15 mouse cellular contexts compared by ENCODE assay signal in the genomic region with DNA sequence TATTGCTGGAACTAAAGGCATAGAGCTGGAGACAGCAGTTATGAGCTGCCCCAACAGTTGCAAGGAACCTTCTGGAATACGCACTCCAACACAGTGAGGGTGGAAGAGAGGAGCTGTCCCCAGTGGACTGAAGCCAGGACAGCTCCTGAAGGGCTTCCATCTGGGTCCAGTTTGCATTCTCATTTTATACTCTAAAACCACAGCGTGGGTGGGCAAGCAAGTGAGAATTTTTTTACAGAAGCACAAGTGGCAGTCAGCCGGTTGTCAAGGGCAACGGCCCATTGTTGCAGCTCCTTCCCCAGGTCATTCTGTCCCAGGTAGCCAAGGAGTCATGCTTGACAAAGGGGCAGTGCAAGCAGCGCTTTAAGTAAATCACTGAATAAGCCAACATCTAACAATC. TPM values are rescaled to one million over a fixed set of nuclear protein-coding genes. Genes with fewer than 3 reads are reported as not detected.
A peak's percentile ranks its signal among the peaks of the same experiment; 100 is the strongest.
DNase-seq lines count a peak whose midpoint lies in the region; ATAC-seq and TF ChIP-seq lines count a peak whose summit lies in the region.
"Had no signal": no experiment of that assay in that cellular context is flagged by ENCODE, and none has a peak within 500 bp of the region (broad histone marks: within the 10 kb centered on the region; RNA-seq: fewer than 3 reads in every experiment).

No protein-coding gene starts in this region.

- no peak overlapping the region for H3K4me3 ChIP-seq in midbrain, embryonic 13.5 days (replicated peaks)
- H3K4me3 ChIP-seq in midbrain, embryonic 10.5 days: no peak overlapping the region
- H3K4me3 ChIP-seq in lung, postnatal 0 days (ENCODE audit: low read depth, low read length): no peak overlapping the region
- no peak overlapping the region for H3K4me3 ChIP-seq in intestine, embryonic 15.5 days (replicated peaks)
- H3K4me3 ChIP-seq in hindbrain, embryonic 10.5 days: no peak overlapping the region
- H3K4me3 ChIP-seq: embryonic facial prominence, embryonic 13.5 days; forebrain, embryonic 13.5 days; midbrain, embryonic 15.5 days; neural tube, embryonic 12.5 days had no signal

- H3K9me3 ChIP-seq in midbrain, embryonic 13.5 days: no peaks in the 10 kb centered on the region
- H3K9me3 ChIP-seq in midbrain, embryonic 10.5 days (replicated peaks): no peaks in the 10 kb centered on the region
- no peaks in the 10 kb centered on the region for H3K9me3 ChIP-seq in lung, postnatal 0 days (ENCODE audit: low read length)
- no peaks in the 10 kb centered on the region for H3K9me3 ChIP-seq in intestine, embryonic 15.5 days
- H3K9me3 ChIP-seq in hindbrain, embryonic 10.5 days: no peaks in the 10 kb centered on the region
- H3K9me3 ChIP-seq: embryonic facial prominence, embryonic 13.5 days; forebrain, embryonic 13.5 days; midbrain, embryonic 15.5 days; neural tube, embryonic 12.5 days had no signal

- no peak overlapping the region for H3K4me2 ChIP-seq in midbrain, embryonic 13.5 days (replicated peaks)
- no peak overlapping the region for H3K4me2 ChIP-seq in lung, postnatal 0 days (replicated peaks; ENCODE audit: low read depth, low read length)
- H3K4me2 ChIP-seq in intestine, embryonic 15.5 days (replicated peaks): no peak overlapping the region
- H3K4me2 ChIP-seq: embryonic facial prominence, embryonic 13.5 days; forebrain, embryonic 13.5 days; midbrain, embryonic 15.5 days; neural tube, embryonic 12.5 days had no signal

- WGBS in midbrain, embryonic 13.5 days: 54% methylated on average over 5 of the region's 5 CpGs
- WGBS in midbrain, embryonic 10.5 days: 68% methylated on average over 5 of the region's 5 CpGs
- WGBS in lung, postnatal 0 days: 41% methylated on average over 5 of the region's 5 CpGs
- WGBS in intestine, embryonic 15.5 days: 66% methylated on average over 5 of the region's 5 CpGs
- 57% methylated on average over 5 of the region's 5 CpGs for WGBS in hindbrain, embryonic 10.5 days

- peaks cover 7% of the 10 kb centered on the region; the same call in 1 of the 2 replicates for H3K4me1 ChIP-seq in midbrain, embryonic 13.5 days (replicated peaks)
- peaks cover 16% of the 10 kb centered on the region for H3K4me1 ChIP-seq in midbrain, embryonic 10.5 days
- H3K4me1 ChIP-seq in lung, postnatal 0 days (ENCODE audit: insufficient read depth, low read depth, low read length): peaks cover 8% of the 10 kb centered on the region; the same call in 1 of the 2 replicates
- peaks cover 12% of the 10 kb centered on the region; the same call in 1 of the 2 replicates for H3K4me1 ChIP-seq in intestine, embryonic 15.5 days (replicated peaks)
- peaks cover 17% of the 10 kb centered on the region for H3K4me1 ChIP-seq in hindbrain, embryonic 10.5 days (replicated peaks)
- H3K4me1 ChIP-seq: neural tube, embryonic 12.5 days had no signal

- H3K36me3 ChIP-seq in midbrain, embryonic 13.5 days: no peaks in the 10 kb centered on the region
- H3K36me3 ChIP-seq in midbrain, embryonic 10.5 days: no peaks in the 10 kb centered on the region
- no peaks in the 10 kb centered on the region for H3K36me3 ChIP-seq in lung, postnatal 0 days (ENCODE audit: insufficient read depth, low read length)
- H3K36me3 ChIP-seq in intestine, embryonic 15.5 days: no peaks in the 10 kb centered on the region
- no peaks in the 10 kb centered on the region for H3K36me3 ChIP-seq in hindbrain, embryonic 10.5 days
- H3K36me3 ChIP-seq: embryonic facial prominence, embryonic 13.5 days; midbrain, embryonic 15.5 days; neural tube, embryonic 12.5 days had no signal

- TF ChIP-seq EP300 in lung, postnatal 0 days (IDR thresholded peaks at IDR 0.05): no peak

- no peak overlapping the region for H3K27ac ChIP-seq in midbrain, embryonic 13.5 days
- H3K27ac ChIP-seq in midbrain, embryonic 10.5 days (replicated peaks): no peak overlapping the region
- no peak overlapping the region for H3K27ac ChIP-seq in lung, postnatal 0 days (ENCODE audit: low read length)
- no peak overlapping the region for H3K27ac ChIP-seq in intestine, embryonic 15.5 days
- H3K27ac ChIP-seq in hindbrain, embryonic 10.5 days: no peak overlapping the region
- H3K27ac ChIP-seq: embryonic facial prominence, embryonic 13.5 days; forebrain, embryonic 13.5 days; midbrain, embryonic 15.5 days; neural tube, embryonic 12.5 days had no signal

- TF ChIP-seq CTCF in lung, postnatal 0 days (IDR thresholded peaks at IDR 0.05): no peak

- ATAC-seq in midbrain, embryonic 13.5 days: no peak
- no peak for ATAC-seq in lung, postnatal 0 days
- no peak for ATAC-seq in intestine, embryonic 15.5 days
- ATAC-seq: forebrain, embryonic 13.5 days; midbrain, embryonic 15.5 days had no signal

- H3K27me3 ChIP-seq in midbrain, embryonic 13.5 days: no peaks in the 10 kb centered on the region
- no peaks in the 10 kb centered on the region for H3K27me3 ChIP-seq in midbrain, embryonic 10.5 days (ENCODE audit: low read depth, poor library complexity, severe bottlenecking)
- H3K27me3 ChIP-seq in lung, postnatal 0 days (replicated peaks; ENCODE audit: insufficient read depth, low read length): no peaks in the 10 kb centered on the region
- no peaks in the 10 kb centered on the region for H3K27me3 ChIP-seq in intestine, embryonic 15.5 days (replicated peaks)
- H3K27me3 ChIP-seq in hindbrain, embryonic 10.5 days (ENCODE audit: insufficient read depth, poor library complexity, severe bottlenecking): 0 out of 2 replicates have a peak, but pooled peaks cover 8% of the 10 kb centered on the region
- H3K27me3 ChIP-seq: embryonic facial prominence, embryonic 13.5 days; midbrain, embryonic 15.5 days; neural tube, embryonic 12.5 days had no signal

- 0 out of 2 replicates have a peak overlapping the region, but pooled peaks have one; percentile 2 for H3K9ac ChIP-seq in midbrain, embryonic 13.5 days (replicated peaks)
- no peak overlapping the region for H3K9ac ChIP-seq in lung, postnatal 0 days (replicated peaks; ENCODE audit: low read depth)
- no peak overlapping the region for H3K9ac ChIP-seq in intestine, embryonic 15.5 days
- H3K9ac ChIP-seq: embryonic facial prominence, embryonic 13.5 days; forebrain, embryonic 13.5 days; midbrain, embryonic 15.5 days; neural tube, embryonic 12.5 days had no signal

- peak; percentile 12 for DNase-seq in cerebellum, adult 9-10 months
- no peak for DNase-seq in cerebellum, postnatal 4 days (ENCODE audit: low spot score in 2 of 2)
- no peak for DNase-seq in midbrain, embryonic 10.5 days (ENCODE audit: low spot score)
- DNase-seq in lung, postnatal 0 days (ENCODE audit: low spot score): peak; percentile 38
- no peak for DNase-seq in hindbrain, embryonic 10.5 days (ENCODE audit: low spot score)
- DNase-seq in retina, embryonic 14.5 days (ENCODE audit: low spot score): no peak
- DNase-seq: heart, postnatal 10 days had no signal

RNA-seq across cellular contexts. Expression of a gene that starts 11.4 kb away (rescaled TPM):
- polyA plus RNA-seq in midbrain, embryonic 13.5 days (2015; fragmentation: Nextera tagmentation; extraction: Ambion mirVana): 9.5 and 9.6 TPM in 2 replicates
- 11.1 and 12.8 TPM in 2 replicates for polyA plus RNA-seq in midbrain, embryonic 10.5 days (2016; fragmentation: Nextera tagmentation; extraction: Ambion mirVana)
- 13.1 and 14.9 TPM in 2 replicates for polyA plus RNA-seq in lung, postnatal 0 days (2015; fragmentation: Nextera tagmentation; extraction: Ambion mirVana)
- polyA plus RNA-seq in intestine, embryonic 15.5 days (2015; fragmentation: Nextera tagmentation; extraction: Ambion mirVana): 16.5 and 17.2 TPM in 2 replicates
- polyA plus RNA-seq in hindbrain, embryonic 10.5 days (2016; fragmentation: Nextera tagmentation; extraction: Ambion mirVana): 10.4 and 11.7 TPM in 2 replicates

RNA-seq across cellular contexts. Expression of a gene that starts 30.8 kb away (rescaled TPM):
- 21.5 and 22.6 TPM in 2 replicates for polyA plus RNA-seq in midbrain, embryonic 13.5 days (2015; fragmentation: Nextera tagmentation; extraction: Ambion mirVana)
- polyA plus RNA-seq in midbrain, embryonic 10.5 days (2016; fragmentation: Nextera tagmentation; extraction: Ambion mirVana): 12.5 and 12.8 TPM in 2 replicates
- polyA plus RNA-seq in lung, postnatal 0 days (2015; fragmentation: Nextera tagmentation; extraction: Ambion mirVana): 36.2 and 36.5 TPM in 2 replicates
- 48.8 and 50.4 TPM in 2 replicates for polyA plus RNA-seq in intestine, embryonic 15.5 days (2015; fragmentation: Nextera tagmentation; extraction: Ambion mirVana)
- polyA plus RNA-seq in hindbrain, embryonic 10.5 days (2016; fragmentation: Nextera tagmentation; extraction: Ambion mirVana): 11.2 and 12.8 TPM in 2 replicates

RNA-seq across cellular contexts. Expression of a gene that starts 36.3 kb away (rescaled TPM):
- polyA plus RNA-seq in midbrain, embryonic 13.5 days (2015; fragmentation: Nextera tagmentation; extraction: Ambion mirVana): not detected in 2 replicates
- polyA plus RNA-seq in midbrain, embryonic 10.5 days (2016; fragmentation: Nextera tagmentation; extraction: Ambion mirVana): not detected in 2 replicates
- polyA plus RNA-seq in lung, postnatal 0 days (2015; fragmentation: Nextera tagmentation; extraction: Ambion mirVana): not detected in 2 replicates
- polyA plus RNA-seq in intestine, embryonic 15.5 days (2015; fragmentation: Nextera tagmentation; extraction: Ambion mirVana): not detected in 2 replicates
- not detected in 2 replicates for polyA plus RNA-seq in hindbrain, embryonic 10.5 days (2016; fragmentation: Nextera tagmentation; extraction: Ambion mirVana)
- polyA plus RNA-seq: embryonic facial prominence, embryonic 13.5 days; forebrain, embryonic 13.5 days; intestine, embryonic 14.5 days; liver, embryonic 16.5 days; midbrain, embryonic 15.5 days; neural tube, embryonic 12.5 days had no signal

Comparison
In these comparisons a context has a peak if more than half of its experiments do, and no peak if none do; other contexts are left out.
1. DNase-seq: peak in cerebellum, adult 9-10 months (single experiment) and lung, postnatal 0 days (single experiment); none in cerebellum, postnatal 4 days (0 of 2), midbrain, embryonic 10.5 days (single experiment), hindbrain, embryonic 10.5 days (single experiment) and retina, embryonic 14.5 days (single experiment).